Mouse (Mus musculus): ENCODE results near the gene Prickle1.

DNA sequence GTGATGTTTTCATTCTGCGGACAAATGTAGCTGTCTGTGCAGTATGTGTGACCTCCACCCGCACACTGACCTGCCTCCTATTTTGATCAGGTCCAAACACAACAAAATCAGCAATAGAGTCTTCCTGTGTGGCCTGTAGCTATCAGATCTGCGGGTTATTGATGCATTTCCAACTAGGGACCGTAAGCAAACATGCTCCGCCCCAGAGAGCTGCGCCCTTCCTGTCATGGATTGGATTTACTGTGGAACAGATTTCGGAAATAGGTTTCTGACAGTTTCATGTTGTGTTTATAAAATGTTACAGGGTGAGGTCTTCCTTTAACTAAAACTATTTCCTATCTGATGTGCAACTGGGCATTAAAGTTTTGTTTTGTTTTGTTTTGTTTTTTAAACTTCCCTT lies 109.6 kb downstream of the Prickle1 start:
- TF ChIP-seq POLR2A (IDR thresholded peaks at IDR 0.05; ENCODE audit: borderline replicate concordance, insufficient read depth, low read length) = no peak
- no peak for TF ChIP-seq CTCF (IDR thresholded peaks at IDR 0.05; ENCODE audit: borderline replicate concordance, insufficient read depth, low read depth, low read length)

Measured in cerebellum, adult 2 months (tissue).